Mouse (Mus musculus) thymus, postnatal 4 days (tissue): ENCODE data around the gene Pnn.

Experiments used
- DNase-seq: peaks from one replicate; pipeline ENCODE4 v3.0.0; 2021

Gene Pnn

GRCm38 (mm10) chr12:59077883-59078282 lies 11.2 kb downstream of the Pnn start:
- no peak for DNase-seq

GRCm38 (mm10) chr12:59080461-59080860 lies 13.8 kb downstream of the Pnn start:
- DNase-seq = no peak

GRCm38 (mm10) chr12:59084446-59084845 lies 17.8 kb downstream of the Pnn start:
- no peak for DNase-seq

GRCm38 (mm10) chr12:59086171-59086570 lies 19.5 kb downstream of the Pnn start:
- DNase-seq = no peak

- DNase-seq = no peak
Observed at GRCm38 (mm10) chr12:59093543-59093942, 26.9 kb downstream of the Pnn start.

GRCm38 (mm10) chr12:59095104-59096025 lies 28.7 kb downstream of the Pnn start, which contains the start of gene Mia2:
TSS of gene Mia2 (plus strand) at chr12:59095799.
- no peak for DNase-seq

GRCm38 (mm10) chr12:59104771-59105170 lies 38.1 kb downstream of the Pnn start:
- DNase-seq = no peak

- no peak for DNase-seq
Observed at GRCm38 (mm10) chr12:59105914-59106313, 39.2 kb downstream of the Pnn start.

GRCm38 (mm10) chr12:59106491-59106890 lies 39.8 kb downstream of the Pnn start:
- no peak for DNase-seq

GRCm38 (mm10) chr12:59107926-59108325 lies 41.2 kb downstream of the Pnn start:
- no peak for DNase-seq

GRCm38 (mm10) chr12:59117184-59117583 lies 50.5 kb downstream of the Pnn start:
- no peak for DNase-seq
